Mouse (Mus musculus) right cerebral cortex, postnatal 4 days (tissue): ENCODE measurements around the gene Csf2rb2.
"Not testable (repeated sequence)": the region's sequence is repeated elsewhere in the genome, so short reads cannot be mapped to it uniquely, and the experiment has no call there.

ENCODE experiments used
- DNase-seq: peaks from one replicate; pipeline ENCODE4 v3.0.0-alpha.2; 2022

Gene Csf2rb2

DNA sequence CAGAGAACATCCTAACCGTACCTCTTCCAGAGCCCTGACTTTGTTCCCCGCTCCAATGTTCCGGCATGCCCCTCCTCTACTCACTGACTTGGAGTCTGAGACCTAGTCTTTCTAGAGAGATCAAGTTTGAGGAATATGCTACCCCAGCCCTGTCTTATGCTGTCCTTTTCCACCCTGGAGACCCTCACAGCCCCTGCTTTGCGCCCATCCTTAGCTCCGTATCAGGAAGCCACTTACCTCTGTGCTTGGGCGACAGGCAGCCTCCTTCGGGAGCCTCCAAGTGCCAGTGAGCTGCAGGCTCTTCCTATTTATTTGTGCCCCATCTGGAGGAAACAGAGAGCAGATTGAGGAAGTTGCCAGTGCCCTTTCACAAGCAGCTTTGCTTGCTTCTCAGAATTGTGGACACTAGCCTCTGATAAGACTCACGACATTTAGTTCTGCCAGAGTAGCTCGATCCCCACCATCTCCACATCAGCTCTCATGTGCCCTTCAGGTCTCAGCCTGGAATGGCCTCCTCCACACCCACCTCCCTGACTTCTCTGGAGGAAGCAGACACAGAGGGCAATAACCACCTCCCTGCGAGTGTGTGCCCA is at the start of gene Csf2rb2:
Csf2rb2 (minus strand) TSS at position 381 of the 593 bp plus-strand sequence.
- no peak for DNase-seq

DNA sequence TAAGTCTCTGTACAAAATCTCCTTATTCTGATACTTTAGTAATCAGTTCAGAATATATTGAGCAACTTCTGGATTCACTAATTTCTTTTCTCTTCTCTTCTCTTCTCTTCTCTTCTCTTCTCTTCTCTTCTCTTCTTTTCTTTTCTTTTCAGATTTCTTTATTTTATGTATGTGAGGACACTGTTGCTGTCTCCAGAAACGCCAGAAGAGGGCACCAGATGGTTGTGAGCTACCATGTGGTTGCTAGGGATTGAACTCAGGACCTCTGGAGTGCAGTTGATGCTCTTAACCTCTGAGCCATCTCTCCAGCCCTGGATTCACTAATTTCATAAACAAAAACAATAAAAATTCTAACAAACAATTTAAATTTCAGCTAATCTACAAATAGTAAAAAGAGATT is 49.4 kb upstream of the Csf2rb2 start:
- peak; percentile 60 for DNase-seq

DNA sequence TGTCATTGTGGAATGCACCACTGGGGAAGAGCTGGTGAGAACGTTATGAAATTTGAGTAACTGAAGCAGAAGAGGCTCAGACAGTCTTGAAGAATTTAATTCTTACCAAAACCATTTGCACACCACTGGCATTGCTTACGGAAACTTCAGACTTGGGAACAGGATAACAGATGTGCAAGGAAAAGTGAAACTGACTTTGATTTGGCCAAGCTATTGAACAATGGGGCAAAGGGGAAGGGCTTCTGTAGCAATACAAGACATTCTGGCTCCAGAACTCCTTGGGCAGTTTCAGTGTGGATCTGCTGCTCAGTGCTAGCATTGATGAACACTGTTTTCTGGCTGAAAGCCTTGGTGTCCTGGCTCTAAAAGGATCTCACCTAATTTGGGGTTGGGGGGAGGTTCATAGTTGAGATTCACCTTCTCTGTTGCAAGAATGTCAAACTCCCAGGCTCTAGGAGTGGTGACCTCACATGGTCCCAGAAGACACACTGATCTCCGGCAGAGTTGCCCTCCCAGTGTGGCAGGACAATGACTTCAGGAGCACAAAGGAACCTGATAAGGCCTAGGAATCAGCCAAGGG is 46.2 kb upstream of the Csf2rb2 start:
- DNase-seq: no peak

GRCm38 (mm10) chr15:78344567-78344966 is 39.0 kb upstream of the Csf2rb2 start:
- DNase-seq: no peak

GRCm38 (mm10) chr15:78343683-78344082 is 38.2 kb upstream of the Csf2rb2 start:
- DNase-seq: no peak

DNA sequence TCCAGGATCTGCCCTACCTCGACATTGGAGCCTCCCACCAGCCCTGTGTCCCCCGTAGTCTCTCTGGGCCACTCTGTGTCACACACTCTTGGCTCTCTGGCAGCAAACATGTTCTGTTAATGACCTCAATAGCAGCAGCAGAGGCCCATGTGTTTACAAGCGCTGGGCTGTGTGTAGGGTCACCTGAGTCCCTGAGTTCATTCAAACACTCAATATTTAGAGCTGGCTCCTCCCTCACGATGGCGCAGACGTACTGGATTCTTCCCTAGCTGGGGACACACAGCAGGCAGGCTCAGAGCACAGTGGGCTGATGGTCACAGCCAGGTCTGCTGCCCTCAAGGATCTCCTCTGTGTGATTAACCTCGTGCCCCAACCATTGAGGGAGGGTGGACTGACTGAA is 35.4 kb upstream of the Csf2rb2 start:
- DNase-seq: not testable (repeated sequence)

- peak; percentile 42 for DNase-seq
Observed at GRCm38 (mm10) chr15:78339627-78340423, 34.3 kb upstream of the Csf2rb2 start.

DNA sequence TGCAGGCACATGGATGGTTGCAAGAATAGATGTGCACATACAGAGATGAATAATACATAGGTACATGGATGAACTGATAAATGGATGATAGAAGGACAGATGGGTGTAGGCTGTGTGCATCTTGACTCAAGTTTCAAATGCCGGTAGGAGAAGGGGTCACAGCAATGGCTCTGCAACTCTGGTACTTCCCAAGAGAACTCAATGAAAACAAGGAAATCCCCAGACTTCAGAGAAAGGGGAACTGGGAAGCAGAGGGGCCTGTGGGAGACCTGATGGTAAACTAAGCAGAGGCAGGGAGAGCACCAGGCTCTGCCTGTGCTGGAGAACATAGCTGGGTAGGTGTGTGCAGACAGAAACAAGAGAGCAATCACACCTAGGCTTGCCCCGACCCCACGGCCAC is 28.9 kb upstream of the Csf2rb2 start:
- no peak for DNase-seq

- DNase-seq: no peak
Observed at GRCm38 (mm10) chr15:78332981-78333380, 27.5 kb upstream of the Csf2rb2 start.

- no peak for DNase-seq
Observed at GRCm38 (mm10) chr15:78331523-78332340, 26.2 kb upstream of the Csf2rb2 start.

DNA sequence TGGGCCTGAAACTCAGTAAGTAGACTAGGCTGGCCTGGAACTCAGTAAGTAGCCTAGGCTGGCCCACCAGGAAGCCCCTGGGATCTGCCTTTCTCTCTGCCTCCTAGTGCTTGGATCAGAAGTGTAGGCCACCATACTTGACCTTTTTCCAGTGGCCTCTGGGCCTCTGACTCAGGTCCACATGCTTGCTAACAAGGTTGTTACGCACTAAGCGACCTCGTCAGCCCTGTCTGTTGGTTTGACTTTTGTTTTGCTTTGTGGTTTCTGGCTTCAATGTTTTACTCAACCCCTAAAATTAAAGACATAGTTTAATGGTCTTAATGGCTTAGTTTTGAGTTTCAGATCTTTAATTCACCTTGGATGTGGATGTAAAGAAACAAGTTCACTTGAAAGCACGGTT is 25.2 kb upstream of the Csf2rb2 start:
- DNase-seq: no peak

DNA sequence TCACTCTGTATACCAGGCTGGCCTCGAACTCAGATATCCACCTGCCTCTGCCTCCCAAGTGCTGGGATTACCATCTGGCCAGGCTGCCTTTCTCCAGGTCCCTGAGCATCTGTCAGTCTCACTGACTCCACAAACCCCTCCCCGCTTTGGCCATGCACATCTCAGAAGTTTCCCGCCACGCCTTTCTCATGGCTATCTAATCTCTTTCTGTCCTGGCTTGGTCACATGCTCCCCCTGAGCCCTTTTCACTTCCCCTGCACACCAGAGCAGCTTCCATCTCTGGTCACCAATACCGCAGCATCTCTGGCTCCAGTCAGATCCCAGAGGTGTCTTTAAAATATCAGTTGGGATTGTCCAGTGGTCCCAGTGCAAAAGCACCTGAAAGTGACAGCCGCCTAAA is 24.5 kb upstream of the Csf2rb2 start:
- not testable (repeated sequence) for DNase-seq

- DNase-seq: no peak
Observed at GRCm38 (mm10) chr15:78328520-78329097, 23.1 kb upstream of the Csf2rb2 start.

- DNase-seq: not testable (repeated sequence)
Observed at GRCm38 (mm10) chr15:78327753-78328341, 22.3 kb upstream of the Csf2rb2 start.

GRCm38 (mm10) chr15:78326747-78327146 is 21.2 kb upstream of the Csf2rb2 start:
- no peak for DNase-seq

GRCm38 (mm10) chr15:78325671-78326339 is 20.3 kb upstream of the Csf2rb2 start, which contains the start of gene Csf2rb:
Gene Csf2rb (plus strand): TSS chr15:78325752.
- DNase-seq: no peak

DNA sequence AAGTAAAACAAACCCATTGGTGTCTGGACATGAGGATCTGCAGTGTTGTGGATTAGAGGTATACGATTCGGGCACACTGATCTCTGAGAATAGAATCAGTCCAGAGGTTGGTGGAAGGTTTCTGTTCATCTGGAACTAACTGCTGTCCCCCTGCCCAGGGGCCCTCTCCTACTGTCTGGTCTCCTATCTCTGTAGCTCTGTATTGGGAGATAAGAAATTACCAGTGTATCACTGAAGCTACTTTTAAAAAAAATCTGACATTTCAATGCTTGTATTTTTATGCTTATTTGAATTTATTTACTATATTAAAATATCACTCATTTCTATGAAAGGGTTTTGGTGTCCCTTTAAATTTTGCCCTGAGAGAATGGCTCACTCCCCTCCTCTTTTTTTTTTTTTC is 18.8 kb upstream of the Csf2rb2 start:
- no peak for DNase-seq

DNA sequence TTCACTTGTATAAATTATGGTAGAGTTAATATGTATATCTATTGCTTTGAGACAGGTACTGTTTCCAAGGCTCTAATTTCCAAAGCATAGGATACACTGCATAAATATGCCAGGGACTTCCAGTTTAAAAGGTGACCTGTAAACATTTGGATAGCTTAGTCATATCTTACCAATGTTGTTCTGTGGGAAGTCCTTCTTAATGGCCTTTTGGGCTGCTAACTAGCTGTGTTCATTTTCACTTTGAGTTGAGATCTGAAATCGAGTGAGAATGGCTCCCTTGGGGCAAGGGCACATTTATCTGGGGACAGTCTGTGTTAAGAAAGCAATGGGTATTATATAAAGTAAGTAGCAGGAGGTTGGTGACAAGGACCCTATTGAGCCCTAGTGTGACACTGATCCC is 17.8 kb upstream of the Csf2rb2 start:
- no peak for DNase-seq

DNA sequence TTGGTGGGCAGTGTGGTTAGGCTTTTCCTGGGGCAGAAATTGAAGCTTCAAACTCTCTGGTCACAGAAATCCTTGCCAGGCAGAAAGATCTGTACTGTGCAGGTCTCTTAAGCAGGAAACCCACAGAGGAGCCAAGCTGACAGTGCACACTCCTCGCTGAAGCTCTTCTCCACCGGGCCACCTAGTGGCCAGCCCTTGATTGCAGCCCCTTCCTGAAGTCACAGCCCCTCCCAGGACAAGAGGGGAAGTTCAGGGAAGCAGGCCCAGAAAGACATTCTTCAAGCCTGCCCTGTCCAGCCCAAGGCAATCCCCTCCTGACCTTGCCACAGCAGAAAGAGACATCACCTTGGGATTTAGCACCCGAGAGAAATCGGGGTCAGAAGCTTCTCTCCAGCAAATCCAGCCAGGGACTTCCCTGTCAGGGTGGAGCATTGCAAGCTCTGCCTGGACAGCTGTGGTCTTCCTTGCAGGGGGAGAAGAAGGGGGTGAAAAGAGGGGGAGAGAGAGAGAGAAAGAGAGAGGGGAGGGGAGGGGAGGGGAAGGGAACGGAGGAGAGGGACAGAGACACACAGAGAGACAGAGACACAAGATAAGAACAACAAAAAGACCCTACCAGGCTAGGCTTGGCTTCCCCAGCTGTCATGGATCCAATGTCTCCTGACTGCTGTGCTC is 15.4 kb upstream of the Csf2rb2 start:
- peak; percentile 65 for DNase-seq

DNA sequence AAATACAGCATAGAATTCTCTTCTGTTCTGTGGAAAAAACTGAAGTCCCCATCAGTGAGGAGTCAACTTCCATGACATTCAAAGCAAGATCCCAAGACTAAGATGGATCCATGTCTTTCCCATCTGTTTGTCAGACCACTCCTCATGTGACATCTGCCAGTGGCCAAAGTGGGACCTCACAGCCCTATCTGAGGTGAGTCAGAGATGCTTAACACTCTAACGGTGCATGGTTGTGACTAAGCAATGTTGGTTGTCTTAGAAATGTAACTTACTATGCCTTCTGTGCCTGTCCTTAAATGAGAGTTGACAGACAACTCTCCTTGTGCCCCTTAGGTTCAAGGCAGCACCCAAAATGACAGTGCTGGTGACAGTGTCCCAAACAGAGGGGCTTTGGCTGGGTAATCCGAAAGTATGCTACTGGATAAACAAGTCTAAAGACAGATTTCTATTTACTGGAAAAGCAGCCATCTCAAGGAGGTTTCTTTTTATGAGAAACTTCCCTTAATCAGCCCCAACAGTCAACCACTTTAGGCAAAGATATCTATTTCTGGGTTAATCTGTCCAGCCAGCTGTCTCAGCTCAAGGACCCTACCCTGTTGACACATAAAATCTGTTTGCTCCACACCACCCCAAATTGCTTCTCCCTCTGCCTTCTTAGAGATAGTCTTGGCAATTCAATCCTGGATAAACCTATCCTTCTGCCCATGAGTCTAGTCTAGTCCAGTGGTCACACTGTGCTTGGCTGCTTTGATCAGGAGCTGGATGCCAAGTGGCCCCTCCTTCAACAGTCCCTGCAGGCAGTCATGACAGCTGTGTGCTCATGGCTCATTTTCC is 13.0 kb upstream of the Csf2rb2 start:
- DNase-seq: not testable (repeated sequence)
